In genomic region chr5:46442600-46443248, GRCm38 (mm10) we compare ENCODE assay signal across 13 mouse cellular contexts.
DNase-seq lines count a peak whose midpoint lies in the region; ATAC-seq and TF ChIP-seq lines count a peak whose summit lies in the region.
"Had no signal": no experiment of that assay in that cellular context is flagged by ENCODE, and none has a peak within 500 bp of the region (broad histone marks: within the 10 kb centered on the region; RNA-seq: fewer than 3 reads in every experiment).

No protein-coding gene starts in this region.

- H3K36me3 ChIP-seq in embryonic facial prominence, embryonic 14.5 days (ENCODE audit: control insufficient read depth, insufficient read depth, low read length) = no peaks in the 10 kb centered on the region
- H3K36me3 ChIP-seq in hindbrain, postnatal 0 days (ENCODE audit: insufficient read depth, low read length) = no peaks in the 10 kb centered on the region
- no peaks in the 10 kb centered on the region for H3K36me3 ChIP-seq in kidney, embryonic 15.5 days

- no peaks in the 10 kb centered on the region for H3K27me3 ChIP-seq in embryonic facial prominence, embryonic 14.5 days (replicated peaks; ENCODE audit: control insufficient read depth, insufficient read depth, low read length)
- H3K27me3 ChIP-seq in hindbrain, postnatal 0 days (ENCODE audit: insufficient read depth, low read length) = no peaks in the 10 kb centered on the region
- H3K27me3 ChIP-seq in kidney, embryonic 15.5 days = no peaks in the 10 kb centered on the region

- peaks cover 13% of the 10 kb centered on the region for H3K4me1 ChIP-seq in embryonic facial prominence, embryonic 14.5 days (ENCODE audit: control insufficient read depth, insufficient read depth, low read length)
- H3K4me1 ChIP-seq in hindbrain, postnatal 0 days (ENCODE audit: insufficient read depth, low read length) = no peaks in the 10 kb centered on the region
- peaks cover 13% of the 10 kb centered on the region for H3K4me1 ChIP-seq in kidney, embryonic 15.5 days

- H3K9ac ChIP-seq in embryonic facial prominence, embryonic 14.5 days (ENCODE audit: low read depth, low read length) = no peak overlapping the region
- no peak overlapping the region for H3K9ac ChIP-seq in hindbrain, postnatal 0 days (replicated peaks; ENCODE audit: low read length)
- H3K9ac ChIP-seq in kidney, embryonic 15.5 days = no peak overlapping the region

- no peak overlapping the region for H3K4me2 ChIP-seq in embryonic facial prominence, embryonic 14.5 days (ENCODE audit: low read depth, low read length)
- H3K4me2 ChIP-seq in hindbrain, postnatal 0 days (ENCODE audit: low read depth, low read length) = no peak overlapping the region
- H3K4me2 ChIP-seq in kidney, embryonic 15.5 days = no peak overlapping the region

- H3K9me3 ChIP-seq in embryonic facial prominence, embryonic 14.5 days (ENCODE audit: control insufficient read depth, low read length) = no peaks in the 10 kb centered on the region
- no peaks in the 10 kb centered on the region for H3K9me3 ChIP-seq in hindbrain, postnatal 0 days (ENCODE audit: low read length)
- H3K9me3 ChIP-seq in kidney, embryonic 15.5 days (replicated peaks) = no peaks in the 10 kb centered on the region

- H3K4me3 ChIP-seq in embryonic facial prominence, embryonic 14.5 days (ENCODE audit: low read depth, low read length) = no peak overlapping the region
- H3K4me3 ChIP-seq in hindbrain, postnatal 0 days (ENCODE audit: low read length) = no peak overlapping the region
- H3K4me3 ChIP-seq in kidney, embryonic 15.5 days (replicated peaks) = no peak overlapping the region

- H3K27ac ChIP-seq in embryonic facial prominence, embryonic 14.5 days (replicated peaks; ENCODE audit: low read depth, low read length) = no peak overlapping the region
- no peak overlapping the region for H3K27ac ChIP-seq in hindbrain, postnatal 0 days
- no peak overlapping the region for H3K27ac ChIP-seq in kidney, embryonic 15.5 days

- peak; percentile 62; the same call in 1 of the 2 replicates for ATAC-seq in embryonic facial prominence, embryonic 14.5 days (ENCODE audit: low read depth)
- peak; percentile 73 for ATAC-seq in hindbrain, postnatal 0 days
- ATAC-seq in kidney, embryonic 15.5 days (replicated peaks; ENCODE audit: low FRiP score) = no peak
- ATAC-seq: CD4-positive, CD25-positive, alpha-beta regulatory T cell, adult 4 months had no signal

- peak; percentile 7 for DNase-seq in layer of hippocampus, adult 9-10 months (ENCODE audit: low spot score)
- no peak for DNase-seq in layer of hippocampus, adult 11-12 months (ENCODE audit: low spot score)
- peak; percentile 5 for DNase-seq in 3T3-L1 (ENCODE audit: low read depth, low spot score)
- no peak for DNase-seq in embryonic facial prominence, embryonic 14.5 days (ENCODE audit: low spot score)
- DNase-seq in hindbrain, postnatal 0 days (ENCODE audit: low spot score) = peak; percentile 43
- no peak for DNase-seq in adrenal gland, adult (ENCODE audit: inconsistent age in 2 of 2, low spot score in 1 of 2)
- DNase-seq in adrenal gland, postnatal 4 days (ENCODE audit: low spot score in 2 of 2) = no peak
- DNase-seq: adrenal gland, adult 8-10 months; embryo, embryonic 11 days; heart, adult 18-20 months; kidney, adult 2 months had no signal

- TF ChIP-seq CTCF in hindbrain, postnatal 0 days (IDR thresholded peaks at IDR 0.05; ENCODE audit: low read depth) = no peak

- WGBS in embryonic facial prominence, embryonic 14.5 days = 72% methylated on average over 6 of the region's 6 CpGs
- WGBS in hindbrain, postnatal 0 days = 57% methylated on average over 6 of the region's 6 CpGs
- WGBS in kidney, embryonic 15.5 days = 85% methylated on average over 6 of the region's 6 CpGs

Comparison
In these comparisons a context has a peak if more than half of its experiments do, and no peak if none do; other contexts are left out.
1. DNase-seq: peak in layer of hippocampus, adult 9-10 months (single experiment), 3T3-L1 (single experiment) and hindbrain, postnatal 0 days (single experiment); none in layer of hippocampus, adult 11-12 months (single experiment), embryonic facial prominence, embryonic 14.5 days (single experiment), adrenal gland, adult (0 of 2) and adrenal gland, postnatal 4 days (0 of 2).